Mouse (Mus musculus): ENCODE measurements around the gene Vmn2r35. TPM values are rescaled to one million over a fixed set of nuclear protein-coding genes. Genes with fewer than 3 reads are reported as not detected.
"Not testable (repeated sequence)": the region's sequence is repeated elsewhere in the genome, so short reads cannot be mapped to it uniquely, and the experiment has no call there.

Vmn2r35 gene
- not detected in 2 replicates for polyA plus RNA-seq (2012; rRNA removed)

DNA sequence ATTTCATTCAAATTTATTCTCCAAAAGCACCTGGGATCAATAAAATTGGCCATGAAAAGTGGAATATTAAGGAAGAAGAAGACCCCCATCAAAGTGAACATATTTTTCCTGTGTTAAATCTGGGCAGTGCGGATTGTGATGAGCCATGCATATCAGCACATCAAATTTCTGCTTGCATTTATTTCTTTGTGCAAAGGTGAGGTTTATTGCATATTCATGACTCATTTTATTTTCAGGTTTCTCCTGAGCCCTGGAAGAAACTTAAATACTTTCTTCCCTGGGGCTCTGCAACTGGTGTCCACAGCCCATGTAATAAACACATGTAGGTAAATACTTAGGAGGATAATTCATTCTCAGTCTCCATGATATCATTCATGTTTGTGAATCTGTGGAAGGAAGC lies at the start of gene Vmn2r35:
Gene Vmn2r35, minus strand, starts transcription at position 101 of the 400 bp plus-strand sequence.
- not testable (repeated sequence) for DNase-seq (ENCODE audit: low spot score)

DNA sequence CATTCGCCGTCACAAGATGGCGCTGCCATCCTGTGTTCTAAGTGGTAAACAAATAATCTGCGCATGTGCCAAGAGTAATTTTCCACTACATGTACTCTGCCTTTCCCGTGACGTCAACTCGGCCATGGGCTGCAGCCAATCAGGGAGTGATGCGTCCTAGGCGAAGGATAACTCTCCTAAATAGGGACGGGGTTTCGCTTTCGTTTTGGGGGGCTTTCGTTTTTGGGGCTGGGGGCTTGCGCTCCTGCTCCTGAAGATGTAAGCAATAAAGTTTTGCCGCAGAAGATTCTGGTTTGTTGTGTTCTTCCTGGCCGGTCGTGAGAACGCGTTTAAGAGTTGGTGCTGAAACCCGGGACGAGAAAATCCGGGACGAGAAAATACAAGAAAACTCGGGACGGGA lies 25.5 kb downstream of the Vmn2r35 start:
- not testable (repeated sequence) for DNase-seq (ENCODE audit: low spot score)

Other genes starting within 250 kb of the Vmn2r35 start
- gene Vmn2r34, start 130.4 kb downstream of the Vmn2r35 start, polyA plus RNA-seq (2012; rRNA removed) = not detected in 2 replicates
- gene Vmn2r36, start 82.6 kb upstream of the Vmn2r35 start, polyA plus RNA-seq (2012; rRNA removed) = not detected in 2 replicates

Measured in urinary bladder, adult 2 months (tissue).